Mouse (Mus musculus): ENCODE measurements around the gene Lrrc38. TPM values are rescaled to one million over a fixed set of nuclear protein-coding genes. Genes with fewer than 3 reads are reported as not detected.

The Lrrc38 gene
- polyA plus RNA-seq, 1 experiment, result not detected

DNA sequence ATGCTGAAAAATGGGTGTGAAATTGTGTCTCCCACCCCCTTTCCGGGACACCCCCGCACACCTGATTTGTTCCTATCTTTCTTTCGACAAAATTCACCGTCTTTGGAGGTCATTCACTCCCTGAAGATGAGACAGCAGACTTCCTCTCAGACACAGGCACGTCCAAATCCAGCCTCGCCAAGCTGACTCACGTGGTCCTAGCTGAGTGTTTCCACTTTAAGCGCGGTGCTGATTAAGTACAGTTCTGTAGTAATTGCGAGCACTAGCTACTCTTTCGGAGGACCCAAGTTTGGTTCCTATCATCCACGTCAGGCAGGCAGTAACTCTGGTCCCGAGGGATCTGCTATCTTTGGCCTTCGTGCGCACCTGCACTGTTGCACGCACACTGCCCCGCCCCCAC, 14.6 kb upstream of the Lrrc38 start:
- TF ChIP-seq GATA1 (IDR thresholded peaks at IDR 0.05; ENCODE audit: low read length), result no peak

GRCm38 (mm10) chr4:143336096-143336495, 13.5 kb upstream of the Lrrc38 start:
- TF ChIP-seq GATA1 (IDR thresholded peaks at IDR 0.05; ENCODE audit: low read length), result no peak

DNA sequence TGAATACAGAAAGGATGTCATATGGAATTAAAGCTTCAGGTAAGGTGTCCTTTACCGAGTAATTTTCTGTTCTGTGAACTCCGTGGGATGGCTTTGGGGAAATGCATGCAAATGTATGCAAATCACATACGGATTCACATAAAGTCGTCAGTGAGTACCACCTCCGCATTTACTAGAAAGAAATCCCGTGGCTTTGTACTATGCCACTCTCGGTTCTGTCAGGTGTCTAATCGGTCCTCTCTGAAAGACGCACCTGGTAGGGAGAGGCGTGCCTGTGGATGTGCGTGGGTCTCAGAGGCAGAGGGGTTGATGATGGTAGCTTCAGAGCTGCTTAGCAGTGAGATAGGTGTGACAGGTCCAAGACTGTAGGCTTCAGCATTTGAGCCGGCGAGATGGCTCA, 9.7 kb upstream of the Lrrc38 start:
- TF ChIP-seq GATA1 (IDR thresholded peaks at IDR 0.05; ENCODE audit: low read length), result no peak

GRCm38 (mm10) chr4:143341470-143341869, 8.1 kb upstream of the Lrrc38 start:
- no peak for TF ChIP-seq GATA1 (IDR thresholded peaks at IDR 0.05; ENCODE audit: low read length)

DNA sequence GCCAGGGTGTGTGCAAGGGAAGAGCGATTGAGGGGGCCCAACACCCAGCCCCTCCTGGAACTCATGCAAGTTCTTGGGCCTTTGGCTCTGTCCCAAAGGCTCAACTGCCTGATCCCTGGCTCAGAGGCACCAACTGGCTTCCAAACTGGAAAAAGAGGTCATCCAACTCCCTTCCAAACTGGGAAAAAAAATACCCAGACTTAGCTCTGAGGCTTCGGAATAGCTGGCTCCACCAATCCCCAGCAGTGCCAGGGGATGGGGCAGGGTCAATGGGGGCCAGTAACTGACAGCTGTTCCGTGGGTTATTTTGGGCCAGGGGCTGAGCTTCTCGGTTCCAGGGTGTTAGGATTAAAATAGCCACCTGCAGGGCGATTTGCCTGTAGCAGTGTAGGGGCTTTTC, 879 bp upstream of the Lrrc38 start:
- no peak for TF ChIP-seq GATA1 (IDR thresholded peaks at IDR 0.05; ENCODE audit: low read length)

GRCm38 (mm10) chr4:143350047-143351015, 774 bp downstream of the Lrrc38 start:
- TF ChIP-seq GATA1 (IDR thresholded peaks at IDR 0.05; ENCODE audit: low read length), result no peak

DNA sequence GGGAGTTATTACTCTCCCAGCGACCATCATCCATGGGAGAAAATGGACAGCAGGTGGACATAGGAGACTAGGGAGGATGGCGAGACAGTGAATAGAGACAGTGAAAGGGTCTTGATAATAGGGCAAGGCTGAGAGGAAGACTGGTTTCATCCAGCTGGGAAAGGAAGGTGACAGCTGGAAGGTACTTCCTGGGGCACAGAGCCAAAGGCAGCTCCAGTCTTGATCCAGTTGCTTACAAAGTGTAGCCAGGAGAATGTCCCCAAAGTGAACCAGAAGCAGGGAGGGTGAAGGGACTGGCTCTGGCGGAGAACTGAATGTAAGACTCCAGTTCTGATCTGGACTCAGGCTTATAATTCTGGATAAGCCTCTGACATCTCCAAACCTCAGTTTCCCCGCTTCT, 2.7 kb downstream of the Lrrc38 start:
- no peak for TF ChIP-seq GATA1 (IDR thresholded peaks at IDR 0.05; ENCODE audit: low read length)

DNA sequence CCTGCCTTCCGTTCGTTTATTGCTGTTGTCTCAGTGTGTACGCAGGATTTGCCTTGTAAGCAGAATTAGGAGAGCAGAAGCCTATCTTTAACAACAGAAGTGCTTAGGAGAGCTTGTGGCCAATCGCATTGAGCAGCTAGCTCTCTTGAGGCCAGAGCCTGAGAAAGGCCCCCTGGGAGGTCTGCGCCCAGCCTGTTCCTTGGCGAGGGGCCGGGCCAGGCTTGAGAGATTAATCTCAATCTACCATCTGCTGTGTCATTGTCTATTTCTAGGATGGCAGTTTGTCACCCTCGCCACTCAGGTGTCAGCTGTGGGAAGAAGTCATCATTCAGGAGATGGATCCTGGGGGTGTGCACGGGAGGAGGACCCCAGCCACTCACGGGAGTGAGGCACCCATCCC, 12.0 kb downstream of the Lrrc38 start:
- TF ChIP-seq GATA1 (IDR thresholded peaks at IDR 0.05; ENCODE audit: low read length), result no peak

DNA sequence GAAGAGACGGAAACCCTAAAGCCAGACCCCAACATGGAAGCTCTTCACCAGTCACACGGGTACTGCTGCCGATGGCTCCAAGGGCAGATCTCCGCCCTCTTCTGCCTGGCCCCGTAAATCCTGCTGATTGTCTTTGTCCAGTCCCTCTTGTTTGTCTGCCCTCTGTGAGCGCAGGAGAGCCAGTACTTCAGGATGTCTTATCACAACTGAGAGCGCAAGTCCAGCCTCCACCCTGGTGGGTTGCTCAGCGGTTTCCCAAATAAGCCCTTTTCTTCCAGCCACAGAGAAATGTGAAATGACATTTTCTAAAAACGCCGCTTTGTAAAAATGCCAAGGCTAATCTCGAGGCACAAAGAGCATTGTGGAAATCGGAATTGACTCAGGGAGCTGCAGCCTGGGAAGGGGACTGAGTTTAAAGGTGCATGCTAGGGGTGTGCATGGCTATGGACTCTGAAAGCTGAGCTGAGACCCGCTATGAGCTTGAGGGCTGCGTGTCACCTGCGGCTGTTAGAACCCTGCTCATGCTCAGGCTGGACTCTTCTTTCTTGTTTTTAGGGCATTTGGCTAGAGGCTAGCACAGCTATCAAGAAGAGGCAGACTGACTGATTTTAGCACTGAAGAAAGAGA, 17.0 kb downstream of the Lrrc38 start:
- no peak for TF ChIP-seq GATA1 (IDR thresholded peaks at IDR 0.05; ENCODE audit: low read length)

- TF ChIP-seq GATA1 (IDR thresholded peaks at IDR 0.05; ENCODE audit: low read length), result no peak
Observed at GRCm38 (mm10) chr4:143379480-143379879, 29.9 kb downstream of the Lrrc38 start.

DNA sequence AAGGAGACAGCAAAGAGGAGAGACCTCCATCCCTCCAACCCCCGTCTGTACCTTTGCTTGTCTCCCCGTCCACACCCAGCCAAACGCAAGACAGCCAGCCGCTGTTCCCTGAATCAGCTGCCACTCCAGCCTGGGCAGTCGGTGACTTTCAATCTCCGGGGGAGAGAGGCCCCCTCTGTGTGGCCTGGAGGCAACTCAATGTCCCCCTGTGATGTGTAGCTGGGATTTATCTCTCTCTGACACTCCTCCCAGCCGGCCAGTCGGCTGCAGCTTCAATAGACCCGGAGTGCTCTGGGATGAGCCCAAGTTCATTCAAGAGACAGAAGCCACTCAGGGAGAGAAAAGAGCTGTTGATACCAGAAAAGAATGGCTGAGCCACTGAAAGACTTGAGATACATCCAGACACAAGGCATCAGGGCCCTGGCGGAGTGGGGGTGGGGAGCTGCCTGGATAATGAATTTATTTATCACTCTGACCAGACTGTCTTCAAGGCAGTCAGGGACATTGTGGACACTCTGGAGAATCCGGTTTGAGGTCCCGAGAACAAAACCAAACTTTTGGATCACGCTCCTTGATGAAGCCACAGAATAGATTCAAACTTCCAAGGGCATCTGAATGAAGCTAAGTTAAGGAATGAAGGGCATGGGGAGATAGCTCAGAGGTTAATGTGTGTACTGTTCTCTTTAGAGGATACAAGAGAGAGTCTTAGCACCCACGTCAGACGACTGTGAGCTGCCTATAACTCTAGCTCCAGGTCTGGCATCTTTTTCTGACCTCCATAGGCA, 30.6 kb downstream of the Lrrc38 start:
- TF ChIP-seq GATA1 (IDR thresholded peaks at IDR 0.05; ENCODE audit: low read length), result no peak

GRCm38 (mm10) chr4:143380716-143381004, 31.1 kb downstream of the Lrrc38 start:
- TF ChIP-seq GATA1 (IDR thresholded peaks at IDR 0.05; ENCODE audit: low read length), result no peak

- TF ChIP-seq GATA1 (IDR thresholded peaks at IDR 0.05; ENCODE audit: low read length), result no peak
Observed at GRCm38 (mm10) chr4:143382163-143382562, 32.6 kb downstream of the Lrrc38 start.

DNA sequence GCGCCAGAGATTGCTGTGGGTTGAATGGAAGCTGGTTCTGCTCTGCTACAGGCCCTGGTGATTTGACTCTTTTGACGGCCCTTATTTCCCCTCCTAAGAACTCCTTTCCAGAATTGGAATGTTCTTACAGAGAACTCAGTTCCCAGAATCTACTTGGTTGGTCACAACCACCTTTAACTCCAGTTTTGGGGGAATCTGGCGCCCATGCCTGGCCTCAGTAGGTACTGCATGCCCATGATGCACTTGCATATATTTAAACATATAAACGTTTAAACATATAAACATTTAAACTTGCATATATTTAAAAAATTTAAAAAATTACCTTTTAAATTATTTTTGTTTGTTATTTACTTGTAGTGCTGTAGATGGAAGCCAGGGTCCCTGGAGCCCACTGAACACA, 34.1 kb downstream of the Lrrc38 start:
- TF ChIP-seq GATA1 (IDR thresholded peaks at IDR 0.05; ENCODE audit: low read length), result no peak

GRCm38 (mm10) chr4:143388955-143389702, 39.6 kb downstream of the Lrrc38 start:
- TF ChIP-seq GATA1 (IDR thresholded peaks at IDR 0.05; ENCODE audit: low read length), result no peak
